Mouse (Mus musculus): ENCODE measurements at regions not wholly inside any gene's neighbourhood (a gene's known extent, or its start where the extent isn't known, plus 50 kb on each side); places are given as distances from the start of the nearest gene placed in this dataset.

DNA sequence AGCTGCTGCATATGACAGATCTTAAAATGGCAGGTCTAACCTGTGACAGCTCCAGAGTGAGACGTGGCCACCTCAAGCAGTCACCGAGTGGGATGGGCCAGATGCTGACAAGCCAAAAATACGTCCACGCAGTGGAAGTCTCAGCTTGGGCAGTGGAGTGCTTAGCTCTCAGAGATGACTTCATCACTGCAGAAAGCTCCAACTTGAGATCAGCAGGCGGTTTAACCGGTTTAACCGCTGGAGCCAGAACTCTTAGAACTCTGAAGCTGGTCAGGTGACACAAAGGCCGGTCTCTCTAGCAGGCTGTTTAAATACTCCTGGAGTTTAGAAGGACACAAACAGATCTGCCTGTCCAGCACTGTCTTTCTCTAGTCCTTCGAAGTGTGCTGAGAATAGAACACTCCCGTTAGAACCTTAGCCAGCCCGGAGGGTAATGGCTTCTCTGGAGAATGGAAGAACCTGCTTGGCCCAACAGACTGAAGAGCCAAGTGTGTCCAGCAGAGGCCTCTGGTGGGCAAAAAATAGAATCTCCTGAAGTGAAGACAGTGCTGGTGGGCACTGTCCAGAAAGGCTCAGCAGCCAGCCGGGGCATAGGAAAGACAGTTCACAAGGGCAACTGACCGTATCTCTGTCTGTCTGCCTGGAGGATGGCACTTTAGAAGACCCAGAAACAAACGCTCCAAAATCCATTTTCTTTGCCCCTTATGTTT, 57.0 kb upstream of the Fam189a1 start:
- peak; percentile 62 for TF ChIP-seq CTCF (IDR thresholded peaks at IDR 0.05)
- TF ChIP-seq POLR2A (IDR thresholded peaks at IDR 0.05; ENCODE audit: insufficient read depth, low read depth, low read length) = no peak
